Mouse (Mus musculus) right cerebral cortex, postnatal 14 days (tissue): Measurements from ENCODE around the gene Adamts2.

Source experiments
- DNase-seq: peaks from one replicate; pipeline ENCODE4 v3.0.0; 2022

The Adamts2 gene

DNA sequence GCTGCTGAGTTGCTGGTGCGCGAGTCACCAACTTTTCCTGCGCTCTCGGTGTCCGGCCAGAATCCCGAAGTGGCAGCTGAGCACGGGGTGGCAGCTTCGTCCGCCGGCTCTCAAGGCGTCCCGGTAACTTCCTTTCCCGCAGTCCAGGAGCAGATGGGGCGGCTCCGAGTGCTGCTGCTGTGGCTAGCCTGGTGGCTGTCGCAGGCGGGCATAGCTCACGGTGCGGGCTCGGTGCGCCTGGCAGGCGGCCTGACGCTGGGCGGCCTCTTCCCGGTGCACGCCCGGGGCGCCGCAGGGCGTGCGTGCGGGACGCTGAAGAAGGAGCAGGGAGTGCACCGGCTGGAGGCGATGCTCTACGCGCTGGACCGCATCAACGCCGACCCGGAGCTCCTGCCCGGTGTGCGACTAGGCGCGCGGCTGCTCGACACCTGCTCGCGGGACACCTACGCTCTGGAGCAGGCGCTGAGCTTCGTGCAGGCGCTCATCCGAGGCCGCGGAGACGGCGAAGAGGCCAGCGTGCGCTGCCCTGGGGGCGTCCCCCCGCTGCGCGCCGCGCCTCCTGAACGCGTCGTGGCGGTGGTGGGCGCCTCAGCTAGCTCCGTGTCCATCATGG, 249.2 kb downstream of the Adamts2 start:
- DNase-seq, result peak; percentile 22
